Mouse (Mus musculus): ENCODE measurements around the gene Nrcam.

Gene Nrcam

GRCm38 (mm10) chr12:44437046-44437827 lies 108.6 kb downstream of the Nrcam start:
- no peak for DNase-seq (ENCODE audit: low spot score)

- no peak for DNase-seq (ENCODE audit: low spot score)
These were observed 110.2 kb downstream of the Nrcam start for GRCm38 (mm10) chr12:44438884-44439283.

- DNase-seq (ENCODE audit: low spot score), result no peak
These were observed 111.5 kb downstream of the Nrcam start for GRCm38 (mm10) chr12:44440230-44440629.

- no peak for DNase-seq (ENCODE audit: low spot score)
These were observed 122.2 kb downstream of the Nrcam start for GRCm38 (mm10) chr12:44450930-44451329.

GRCm38 (mm10) chr12:44451742-44452141 lies 123.1 kb downstream of the Nrcam start:
- no peak for DNase-seq (ENCODE audit: low spot score)

- no peak for DNase-seq (ENCODE audit: low spot score)
These were observed 125.1 kb downstream of the Nrcam start for GRCm38 (mm10) chr12:44453791-44454190.

- DNase-seq (ENCODE audit: low spot score), result no peak
These were observed 129.3 kb downstream of the Nrcam start for GRCm38 (mm10) chr12:44457961-44458360.

GRCm38 (mm10) chr12:44462436-44462835 lies 133.8 kb downstream of the Nrcam start:
- no peak for DNase-seq (ENCODE audit: low spot score)

GRCm38 (mm10) chr12:44462976-44463375 lies 134.3 kb downstream of the Nrcam start:
- DNase-seq (ENCODE audit: low spot score), result no peak

- no peak for DNase-seq (ENCODE audit: low spot score)
These were observed 142.4 kb downstream of the Nrcam start for GRCm38 (mm10) chr12:44471073-44471472.

GRCm38 (mm10) chr12:44475355-44475754 lies 146.7 kb downstream of the Nrcam start:
- DNase-seq (ENCODE audit: low spot score), result no peak

GRCm38 (mm10) chr12:44479260-44480030 lies 150.8 kb downstream of the Nrcam start:
- DNase-seq (ENCODE audit: low spot score), result no peak

GRCm38 (mm10) chr12:44480031-44480419 lies 151.3 kb downstream of the Nrcam start:
- DNase-seq (ENCODE audit: low spot score), result no peak

- DNase-seq (ENCODE audit: low spot score), result no peak
These were observed 152.7 kb downstream of the Nrcam start for GRCm38 (mm10) chr12:44481415-44481814.

- no peak for DNase-seq (ENCODE audit: low spot score)
These were observed 164.2 kb downstream of the Nrcam start for GRCm38 (mm10) chr12:44492759-44493479.

GRCm38 (mm10) chr12:44497762-44498161 lies 169.1 kb downstream of the Nrcam start:
- DNase-seq (ENCODE audit: low spot score), result no peak

GRCm38 (mm10) chr12:44498872-44499271 lies 170.2 kb downstream of the Nrcam start:
- no peak for DNase-seq (ENCODE audit: low spot score)

GRCm38 (mm10) chr12:44501807-44502487 lies 173.3 kb downstream of the Nrcam start:
- DNase-seq (ENCODE audit: low spot score), result no peak

GRCm38 (mm10) chr12:44503737-44504136 lies 175.1 kb downstream of the Nrcam start:
- no peak for DNase-seq (ENCODE audit: low spot score)

- no peak for DNase-seq (ENCODE audit: low spot score)
These were observed 179.9 kb downstream of the Nrcam start for GRCm38 (mm10) chr12:44508635-44509034.

GRCm38 (mm10) chr12:44509406-44510104 lies 180.9 kb downstream of the Nrcam start:
- DNase-seq (ENCODE audit: low spot score), result no peak
